Mouse (Mus musculus): Measurements from ENCODE around the gene Cldn13.

The Cldn13 gene

DNA sequence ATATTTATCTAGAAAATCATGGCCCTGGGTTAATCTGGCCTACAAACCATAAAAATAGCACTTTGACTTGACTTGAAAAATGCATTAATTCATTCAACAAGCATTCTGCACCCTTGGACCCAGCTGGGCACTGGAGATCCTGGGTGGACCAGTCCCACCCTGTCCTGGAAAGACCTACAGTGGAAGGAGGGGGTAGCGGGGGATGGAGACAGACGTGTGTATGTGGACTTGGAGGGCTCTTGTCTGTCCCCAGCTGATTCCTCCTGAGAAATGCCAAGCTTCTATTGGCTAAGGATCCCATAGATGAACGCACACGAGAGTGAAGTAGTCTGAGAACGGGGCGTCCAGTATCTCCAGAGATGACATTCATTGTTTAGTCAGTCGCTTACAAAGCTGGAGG, 26.8 kb downstream of the Cldn13 start:
- no peak for DNase-seq

DNA sequence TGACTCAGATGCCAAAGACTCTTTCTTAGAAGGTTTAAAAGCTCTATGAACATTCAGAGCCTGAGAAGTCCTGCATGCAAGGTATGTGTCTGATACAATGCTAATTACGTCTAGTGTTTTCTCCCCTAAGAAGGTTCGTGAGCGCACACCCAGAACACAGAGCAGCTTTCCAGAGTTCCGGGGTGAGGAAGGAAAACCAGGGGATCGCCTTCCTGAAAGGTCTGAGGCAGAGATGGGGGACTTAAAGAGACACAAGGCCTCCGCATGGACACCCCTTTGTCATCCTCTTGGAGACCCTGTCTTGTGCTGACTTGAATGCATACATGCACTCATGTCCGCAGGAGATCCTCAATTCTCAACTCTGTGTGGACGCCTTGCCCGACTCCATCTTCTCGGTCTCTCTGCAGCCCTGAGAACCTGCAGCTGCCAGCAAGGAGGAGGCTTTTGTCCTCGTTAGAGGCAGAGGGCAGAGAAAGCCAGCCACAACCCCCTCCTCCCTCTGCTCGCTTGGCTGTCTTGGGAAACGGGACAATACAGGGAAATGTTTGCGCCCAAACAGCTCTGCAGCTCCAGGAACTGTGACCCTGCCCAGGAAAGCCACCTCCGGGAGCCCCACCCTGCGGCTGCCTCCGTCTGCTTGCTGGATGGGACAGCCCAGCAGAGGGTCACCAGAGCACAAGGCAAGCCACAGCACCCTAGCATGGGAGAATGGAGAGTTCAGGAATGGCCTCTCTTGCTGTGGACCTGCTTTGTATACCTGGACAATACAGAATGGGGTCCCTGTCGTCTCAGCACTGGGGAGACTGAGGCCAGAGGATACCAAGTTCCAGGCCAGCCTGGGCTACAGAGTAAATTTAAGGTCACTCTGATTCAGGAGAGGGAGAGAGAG, 27.6 kb downstream of the Cldn13 start:
- DNase-seq: no peak

DNA sequence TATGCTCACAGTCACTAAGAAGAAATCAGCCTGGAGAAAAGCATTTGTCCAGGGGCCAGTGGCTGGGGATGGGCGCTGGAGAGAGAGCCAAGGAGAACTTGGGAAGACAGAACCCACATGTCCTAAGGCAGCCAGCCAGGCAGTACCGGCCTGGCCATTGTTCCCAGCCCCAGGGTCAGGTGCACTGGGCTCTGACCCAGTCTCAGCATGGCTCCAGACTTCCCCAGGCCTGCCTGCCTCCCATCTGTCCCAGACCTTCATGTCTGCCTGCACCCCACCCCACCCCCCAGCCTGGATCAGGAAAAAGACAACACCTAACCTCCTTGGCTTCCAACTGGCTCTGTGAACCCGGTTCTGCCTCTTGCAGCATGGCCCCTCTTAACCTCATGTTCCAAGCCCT, 32.2 kb downstream of the Cldn13 start:
- DNase-seq: peak; percentile 86

DNA sequence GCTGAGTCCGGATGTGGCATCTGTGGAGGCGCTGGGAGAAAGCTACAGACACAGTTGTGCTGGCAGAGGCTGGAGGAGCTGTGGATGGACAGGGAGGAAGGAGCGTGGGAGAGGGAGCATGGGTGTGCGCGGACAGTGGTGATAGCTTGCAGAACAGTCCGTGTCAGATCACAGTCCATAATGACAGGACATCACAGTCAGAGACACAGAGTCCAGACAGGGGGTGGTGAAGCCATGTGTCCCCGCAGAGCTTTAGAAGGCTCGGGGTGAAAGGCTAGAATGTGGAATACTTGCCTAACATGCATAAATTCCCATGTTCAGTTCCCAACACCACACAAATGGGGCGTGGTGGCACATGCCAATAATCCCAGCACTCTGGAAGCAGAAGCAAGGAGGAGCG, 38.5 kb downstream of the Cldn13 start:
- no peak for DNase-seq

DNA sequence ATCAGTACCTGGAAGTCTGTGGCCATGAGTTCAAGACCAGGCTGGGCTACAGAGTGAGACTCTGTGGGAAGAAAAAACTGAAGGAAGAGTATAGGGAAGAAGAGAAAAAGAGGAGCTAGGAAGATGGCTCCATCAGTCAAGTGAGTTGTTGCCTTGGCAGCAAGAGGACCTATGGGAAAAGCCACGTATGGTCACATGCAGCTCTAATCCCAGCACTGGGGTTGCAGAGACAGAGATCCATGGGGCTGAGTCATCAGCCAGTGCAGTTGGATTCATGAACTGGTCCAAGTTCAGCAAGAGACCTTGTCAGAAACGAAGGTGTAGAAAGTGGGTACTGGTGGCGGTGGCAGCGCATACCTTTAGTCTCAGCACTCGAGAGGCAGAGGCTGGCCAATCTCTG, 40.1 kb downstream of the Cldn13 start:
- DNase-seq: no peak

DNA sequence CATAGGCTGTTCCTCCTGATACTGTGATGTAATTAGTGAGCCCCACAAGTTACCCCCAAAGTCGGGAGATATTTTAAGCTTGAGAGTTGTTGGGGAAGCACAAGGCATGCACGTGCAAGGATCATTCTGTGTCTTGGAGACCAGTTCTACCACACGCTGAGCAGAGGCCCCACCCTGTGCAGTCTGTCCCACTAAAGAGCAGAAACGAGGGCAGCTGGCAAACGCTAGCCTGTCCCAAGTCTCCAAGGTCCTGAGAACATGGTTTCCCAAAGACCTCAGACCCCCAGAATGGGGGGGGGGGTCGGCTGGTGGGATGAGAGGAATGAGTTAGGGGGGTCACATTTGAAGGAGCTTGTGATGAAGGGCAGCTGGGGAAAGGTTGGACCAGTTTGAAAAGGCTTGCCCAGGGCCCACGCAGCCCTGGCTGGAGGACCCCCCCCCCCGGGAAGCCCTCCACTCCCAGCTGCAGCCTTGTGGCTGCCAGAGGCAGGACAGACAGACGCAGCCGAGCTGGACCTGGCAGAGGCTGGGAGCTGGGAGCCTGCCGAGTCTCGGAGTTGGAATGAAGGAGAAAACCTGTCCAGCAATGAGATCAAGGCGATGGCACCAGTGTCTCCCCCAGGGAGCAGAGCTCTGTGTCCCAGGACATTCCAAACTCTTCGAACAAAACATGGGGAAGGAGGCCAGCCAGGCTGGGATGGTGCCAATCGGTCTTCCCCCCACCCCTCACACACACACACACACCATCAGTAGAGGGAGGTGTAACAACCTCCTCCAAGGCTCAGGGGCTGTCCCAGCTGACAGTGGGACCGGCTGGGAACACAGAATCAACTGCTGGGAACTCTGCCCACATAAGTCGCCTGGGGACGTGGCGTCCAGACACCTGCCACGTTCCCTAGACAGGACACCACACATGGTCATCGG, 41.1 kb downstream of the Cldn13 start:
- peak; percentile 19 for DNase-seq

DNA sequence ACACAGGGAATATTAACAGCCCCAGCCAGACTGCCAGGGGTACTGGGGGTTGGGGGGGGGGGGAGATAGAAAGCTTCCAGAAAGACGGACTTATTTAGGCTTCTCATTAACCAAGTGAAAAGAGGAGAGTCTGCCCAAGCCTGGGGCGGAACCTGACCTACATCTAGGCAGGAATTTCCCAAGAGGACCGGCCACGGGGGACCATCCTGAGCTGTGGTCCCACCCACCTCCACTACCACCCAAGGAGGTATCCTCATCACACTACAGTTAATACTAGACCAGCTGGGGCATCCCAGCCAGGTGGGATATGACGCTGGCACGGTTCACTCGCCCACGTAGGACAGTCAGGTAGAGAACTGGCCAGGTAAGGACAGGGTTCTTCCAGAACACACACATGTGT, 42.3 kb downstream of the Cldn13 start:
- DNase-seq: no peak

DNA sequence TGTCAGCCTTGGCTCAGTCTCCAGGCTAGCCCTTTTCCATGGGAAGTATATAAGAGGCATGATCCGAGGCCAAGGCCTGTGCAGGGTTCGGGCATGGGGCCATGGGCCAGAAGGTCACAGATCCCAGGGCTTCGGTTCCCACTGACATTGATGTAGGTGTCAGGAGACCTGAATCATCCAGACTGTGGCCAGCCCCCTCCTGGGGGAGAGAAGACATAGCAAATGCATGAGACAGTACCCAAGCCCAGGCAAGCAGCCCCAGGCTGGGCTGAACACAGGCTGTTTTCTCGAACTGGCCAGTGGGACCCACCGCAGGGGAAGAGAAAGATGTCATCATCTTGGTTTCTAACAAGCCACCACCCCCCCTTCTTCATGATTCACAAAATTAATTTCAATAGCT, 42.7 kb downstream of the Cldn13 start:
- no peak for DNase-seq

DNA sequence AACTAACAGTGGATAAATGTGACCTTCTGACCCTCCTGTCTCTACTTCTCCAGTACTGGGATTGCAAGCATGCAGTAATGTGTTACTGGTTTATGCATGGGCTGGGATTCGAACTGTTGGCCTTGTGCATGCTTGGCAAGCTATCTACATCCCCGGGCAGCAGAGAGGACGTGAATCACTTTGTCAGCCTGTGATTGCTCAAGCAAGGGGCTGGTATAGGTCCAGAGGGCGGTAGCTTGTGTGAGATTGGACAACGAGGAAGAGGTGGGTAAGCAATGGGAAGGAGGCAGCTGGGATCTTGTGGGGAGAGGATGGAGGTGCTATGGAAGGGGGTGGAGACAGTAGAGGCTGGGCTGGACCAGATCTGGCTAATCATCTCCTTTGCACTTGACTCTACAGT, 46.8 kb downstream of the Cldn13 start:
- no peak for DNase-seq

DNA sequence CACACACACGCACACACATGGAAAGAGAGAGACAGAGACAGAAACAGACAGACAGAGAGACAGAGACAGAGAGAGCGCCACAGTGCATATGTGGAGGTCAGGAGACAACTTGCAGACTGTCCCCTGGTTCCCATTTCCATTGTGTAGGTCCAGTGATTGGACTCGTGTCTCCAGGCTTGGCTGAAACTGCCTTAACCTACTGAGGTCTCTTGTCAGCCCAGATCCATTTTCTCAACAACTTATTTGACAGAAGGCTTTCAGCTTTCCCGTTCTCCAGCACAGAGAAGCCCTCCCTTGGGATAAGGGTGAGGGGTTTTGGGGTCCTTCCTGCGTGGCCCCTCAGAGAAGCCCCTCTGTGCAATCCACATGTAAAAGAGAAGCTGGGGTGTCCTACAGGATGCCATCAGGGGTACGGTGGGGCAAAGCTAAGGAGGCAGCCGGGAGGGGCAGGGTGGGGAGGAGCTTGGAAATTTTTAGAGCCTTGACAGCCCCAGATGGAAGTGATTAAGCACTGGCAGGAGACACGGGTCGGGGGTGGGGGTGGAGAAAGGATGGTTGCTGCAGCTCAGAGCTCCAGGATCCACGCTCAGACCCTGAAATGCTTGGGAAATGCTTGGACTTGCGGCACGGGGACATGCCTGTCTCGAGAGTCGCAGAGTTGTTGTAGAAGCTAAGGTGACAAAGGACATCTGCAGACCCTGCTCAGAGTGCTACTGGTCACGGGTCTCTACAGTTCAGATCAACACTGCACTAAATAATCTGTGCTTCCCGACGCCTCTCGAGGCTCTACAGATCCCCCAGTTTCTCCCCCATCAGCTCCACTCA, 47.8 kb downstream of the Cldn13 start:
- DNase-seq: no peak

DNA sequence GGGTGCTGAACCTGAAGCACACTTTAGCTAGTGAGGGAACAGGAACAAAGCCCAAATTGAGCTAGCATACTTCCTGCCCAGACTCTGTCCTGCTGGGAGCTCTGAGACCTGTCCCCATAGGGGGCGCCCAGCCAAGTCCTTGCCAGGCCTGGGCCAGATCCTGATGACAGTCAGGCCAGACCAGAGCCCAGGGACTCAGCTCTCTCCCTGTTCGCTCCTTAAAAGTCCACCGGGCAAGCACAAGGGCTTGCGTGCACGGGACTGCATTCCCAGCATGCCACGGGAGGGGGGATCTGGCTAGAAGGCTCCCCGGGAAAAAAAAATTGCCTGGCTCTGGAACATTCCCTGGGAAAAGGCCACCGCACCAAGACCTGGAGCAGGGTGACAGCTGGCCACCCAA, 50.2 kb downstream of the Cldn13 start:
- DNase-seq: no peak
